Mouse (Mus musculus): ENCODE results near the gene Klf16.

Klf16 gene

DNA sequence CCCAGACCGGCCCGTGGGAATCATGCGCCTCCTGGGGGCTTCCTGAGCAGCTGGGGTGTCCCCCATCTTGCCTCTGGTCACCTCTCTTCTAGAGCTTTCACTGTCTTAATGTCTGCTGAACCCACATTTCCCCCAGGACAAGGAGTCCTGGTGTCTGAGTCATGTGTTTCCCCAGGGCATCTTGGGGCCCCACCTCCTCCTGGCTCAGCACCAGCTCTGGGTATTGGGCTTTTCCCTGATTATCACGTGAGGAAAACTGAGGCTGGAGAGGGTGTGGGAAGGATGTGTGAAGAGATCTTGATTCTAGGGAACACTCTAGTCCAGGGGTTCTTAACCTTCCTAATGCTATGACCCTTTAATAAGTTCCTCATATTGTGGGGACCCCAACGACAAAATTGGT, 38.9 kb downstream of the Klf16 start:
- no peak for DNase-seq

DNA sequence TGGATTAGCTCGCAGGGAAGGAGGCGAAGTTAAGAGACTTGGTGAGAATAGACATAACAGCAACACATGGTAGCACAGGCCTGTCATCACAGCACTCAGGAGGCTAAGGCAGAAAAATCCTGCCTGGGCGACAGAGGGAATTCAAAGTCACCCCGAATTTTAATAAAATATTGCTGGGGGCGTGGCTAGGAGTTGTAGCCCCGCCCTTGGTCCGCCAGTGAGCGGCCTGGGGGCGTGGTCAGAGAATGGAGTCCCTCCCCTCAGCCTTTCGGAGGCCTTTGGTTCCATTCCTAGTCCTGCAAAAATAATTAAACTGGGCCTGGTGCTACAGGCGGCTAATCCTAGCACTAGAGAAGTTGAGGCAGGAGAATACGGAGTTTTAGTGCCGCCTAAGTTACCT, 41.4 kb downstream of the Klf16 start:
- no peak for DNase-seq

DNA sequence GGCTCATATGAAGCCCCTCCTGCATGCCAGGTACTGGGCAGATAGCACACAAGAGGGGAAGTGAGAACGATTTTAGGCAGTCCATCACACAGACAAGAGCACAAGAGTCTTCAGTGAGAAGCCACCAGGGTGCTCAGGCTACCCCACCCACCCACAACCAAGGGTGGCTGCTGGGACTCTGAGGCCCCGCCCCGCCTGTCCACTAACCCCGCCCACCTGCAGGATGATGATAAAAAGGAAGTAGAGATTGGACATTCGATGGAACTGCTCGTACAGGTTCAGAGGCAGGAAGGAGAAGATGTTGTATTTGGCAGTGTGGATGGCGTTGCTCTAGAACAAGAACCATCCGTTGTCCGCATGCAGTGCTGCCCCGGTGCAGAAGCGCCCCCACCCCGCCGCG, 42.0 kb downstream of the Klf16 start:
- no peak for DNase-seq

DNA sequence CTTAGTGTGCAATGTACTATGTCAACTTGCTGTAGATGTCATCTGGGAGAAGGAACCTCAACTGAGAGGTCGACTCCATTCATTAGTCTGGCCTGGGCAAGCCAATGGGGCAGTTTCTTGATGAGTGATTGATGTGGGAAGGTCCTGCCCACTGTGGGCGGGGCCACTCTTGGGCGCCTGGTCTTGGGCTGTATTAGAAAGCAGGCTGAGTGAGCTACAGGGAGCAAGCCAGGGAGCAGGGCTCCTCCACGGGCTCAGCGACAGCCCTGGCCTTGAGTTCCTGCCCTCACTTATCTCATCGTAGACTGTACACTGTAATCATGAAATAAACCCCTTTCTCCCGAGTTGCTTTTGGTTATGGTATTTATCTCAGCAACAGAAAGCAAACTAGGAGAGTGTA, 43.4 kb downstream of the Klf16 start:
- no peak for DNase-seq

DNA sequence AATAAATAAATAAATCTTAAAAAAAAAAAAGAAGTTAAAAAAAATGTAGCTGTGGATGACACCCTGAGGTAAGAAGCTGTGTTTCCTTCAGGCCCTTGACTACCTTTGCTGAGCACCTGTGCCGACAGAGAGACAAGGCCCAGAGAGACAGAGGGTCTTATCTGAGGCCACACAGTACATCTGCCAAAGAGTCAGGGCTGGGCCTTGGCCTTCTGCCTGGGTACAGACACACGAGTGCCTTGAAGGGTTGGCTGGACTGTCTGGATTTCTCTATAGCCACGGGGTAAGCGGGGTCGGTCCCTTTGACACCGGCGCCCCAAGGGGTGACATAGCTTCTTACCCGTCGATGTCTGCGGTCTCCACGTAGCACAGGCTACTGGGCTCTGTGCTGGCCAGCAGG, 44.3 kb downstream of the Klf16 start:
- no peak for DNase-seq

DNA sequence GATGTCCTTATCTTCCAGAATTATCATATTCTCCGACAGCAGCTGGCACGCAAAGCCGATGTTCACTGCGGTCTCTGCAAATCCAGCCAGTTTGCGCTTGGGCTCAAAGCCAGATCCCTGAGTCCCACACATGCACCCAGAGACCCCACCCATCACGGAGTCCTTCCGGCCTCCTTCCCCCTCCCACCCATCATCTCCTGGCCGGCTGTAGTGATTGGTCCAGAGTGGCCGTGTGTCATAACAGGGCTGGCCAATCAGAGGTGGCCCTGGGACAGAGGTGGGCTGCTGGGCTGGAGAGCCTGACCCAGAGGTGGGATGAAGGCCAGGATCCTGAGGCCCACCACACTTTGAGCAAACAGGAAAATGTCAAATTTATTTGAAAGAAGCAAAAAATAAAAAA, 50.9 kb downstream of the Klf16 start:
- DNase-seq: no peak

DNA sequence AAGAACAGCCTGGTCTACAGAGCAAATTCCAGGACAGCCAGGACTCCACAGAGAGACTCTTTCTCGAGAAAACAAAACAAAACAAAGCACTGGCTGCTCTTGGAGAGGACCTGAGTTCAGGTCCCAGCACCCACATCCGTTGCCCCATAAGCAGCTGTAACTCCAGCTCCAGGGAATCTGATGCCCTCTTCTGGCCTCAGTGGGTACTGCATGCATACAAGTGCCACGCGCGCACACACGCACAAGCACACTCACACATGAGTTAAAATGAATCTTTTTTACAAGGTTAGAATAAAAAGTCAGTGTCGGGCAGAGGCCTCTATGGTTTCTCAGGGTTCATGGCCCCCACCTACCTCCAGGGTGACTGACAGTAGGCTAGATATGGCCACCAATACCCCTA, 53.8 kb downstream of the Klf16 start:
- DNase-seq: no peak

DNA sequence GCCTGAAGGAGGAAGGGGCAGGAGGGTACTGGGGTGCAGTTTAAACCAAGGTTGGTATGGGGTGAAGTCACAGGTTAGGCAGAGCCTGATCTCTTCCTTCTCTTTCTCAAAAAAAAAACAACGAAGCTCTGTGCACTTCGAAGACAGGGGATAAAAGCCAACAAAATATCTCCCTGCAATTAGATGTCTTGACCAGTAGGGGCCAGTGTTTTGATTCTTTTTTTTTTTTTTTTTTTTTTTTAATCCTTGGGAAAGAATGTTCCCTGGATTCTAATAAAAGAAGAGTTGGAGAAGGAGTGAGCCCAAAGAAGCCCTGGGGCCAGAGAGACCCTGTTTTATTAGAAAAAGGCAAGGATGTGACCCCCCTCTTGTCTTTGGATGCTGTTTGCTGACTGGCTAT, 57.8 kb downstream of the Klf16 start:
- no peak for DNase-seq

Data from kidney, adult 18-20 months (tissue).